Mouse (Mus musculus): ENCODE measurements around the gene Il1rl2. TPM values are rescaled to one million over a fixed set of nuclear protein-coding genes. Genes with fewer than 3 reads are reported as not detected.

The Il1rl2 gene
- polyA plus RNA-seq, 1 experiment from 2014 or later: 4.4 TPM

GRCm38 (mm10) chr1:40359731-40360130, 35.3 kb downstream of the Il1rl2 start:
- H3K9me3 ChIP-seq (ENCODE audit: control insufficient read depth, low read length): no peaks in the 10 kb centered on the region
- H3K4me2 ChIP-seq (ENCODE audit: low read depth, low read length): no peak overlapping the region
- H3K4me1 ChIP-seq (ENCODE audit: control insufficient read depth, insufficient read depth, low read length): no peaks in the 10 kb centered on the region
- no peaks in the 10 kb centered on the region for H3K36me3 ChIP-seq (ENCODE audit: control insufficient read depth, insufficient read depth, low read length)
- no peaks in the 10 kb centered on the region for H3K27me3 ChIP-seq (replicated peaks; ENCODE audit: control insufficient read depth, insufficient read depth, low read length)
- ATAC-seq: no peak
- no peak overlapping the region for H3K27ac ChIP-seq (ENCODE audit: low read length)
- no peak overlapping the region for H3K4me3 ChIP-seq (ENCODE audit: low read length)
- no peak overlapping the region for H3K9ac ChIP-seq (ENCODE audit: low read depth, low read length)
- WGBS: 45% methylated on average over 2 of the region's 2 CpGs

- 70% methylated on average over 7 of the region's 7 CpGs for WGBS
These were observed 36.6 kb downstream of the Il1rl2 start for GRCm38 (mm10) chr1:40360969-40361368.

GRCm38 (mm10) chr1:40361596-40361995, 37.2 kb downstream of the Il1rl2 start:
- H3K4me1 ChIP-seq (ENCODE audit: control insufficient read depth, insufficient read depth, low read length): no peaks in the 10 kb centered on the region
- no peak overlapping the region for H3K27ac ChIP-seq (ENCODE audit: low read length)
- no peak overlapping the region for H3K9ac ChIP-seq (ENCODE audit: low read depth, low read length)
- no peak overlapping the region for H3K4me2 ChIP-seq (ENCODE audit: low read depth, low read length)
- H3K9me3 ChIP-seq (ENCODE audit: control insufficient read depth, low read length): no peaks in the 10 kb centered on the region
- no peaks in the 10 kb centered on the region for H3K36me3 ChIP-seq (ENCODE audit: control insufficient read depth, insufficient read depth, low read length)
- no peak for ATAC-seq
- WGBS: 48% methylated on average over 1 of the region's 1 CpGs
- H3K4me3 ChIP-seq (ENCODE audit: low read length): no peak overlapping the region
- H3K27me3 ChIP-seq (replicated peaks; ENCODE audit: control insufficient read depth, insufficient read depth, low read length): no peaks in the 10 kb centered on the region

More at GRCm38 (mm10) chr1:40360969-40361368, 36.6 kb downstream of the Il1rl2 start:
- Histone ChIP-seq H3K9ac (ENCODE audit: low read depth, low read length) (no peak overlapping the region), H3K9me3 (ENCODE audit: control insufficient read depth, low read length) (no peaks in the 10 kb centered on the region), H3K27me3 (replicated peaks; ENCODE audit: control insufficient read depth, insufficient read depth, low read length) (no peaks in the 10 kb centered on the region), H3K4me2 (ENCODE audit: low read depth, low read length) (no peak overlapping the region), H3K36me3 (ENCODE audit: control insufficient read depth, insufficient read depth, low read length) (no peaks in the 10 kb centered on the region), H3K4me3 (ENCODE audit: low read length) (no peak overlapping the region), H3K27ac (ENCODE audit: low read length) (no peak overlapping the region), H3K4me1 (ENCODE audit: control insufficient read depth, insufficient read depth, low read length) (no peaks in the 10 kb centered on the region)
- ATAC-seq: no peak

- no peak for ATAC-seq
- no peak overlapping the region for H3K27ac ChIP-seq (ENCODE audit: low read length)
These were observed 38.4 kb downstream of the Il1rl2 start for GRCm38 (mm10) chr1:40362784-40363183.

GRCm38 (mm10) chr1:40372951-40373350, 48.5 kb downstream of the Il1rl2 start:
- Histone ChIP-seq H3K9me3 (ENCODE audit: control insufficient read depth, low read length) (no peaks in the 10 kb centered on the region), H3K4me2 (ENCODE audit: low read depth, low read length) (no peak overlapping the region), H3K9ac (ENCODE audit: low read depth, low read length) (no peak overlapping the region), H3K27ac (ENCODE audit: low read length) (no peak overlapping the region), H3K4me1 (ENCODE audit: control insufficient read depth, insufficient read depth, low read length) (no peaks in the 10 kb centered on the region), H3K27me3 (replicated peaks; ENCODE audit: control insufficient read depth, insufficient read depth, low read length) (no peaks in the 10 kb centered on the region), H3K36me3 (ENCODE audit: control insufficient read depth, insufficient read depth, low read length) (no peaks in the 10 kb centered on the region), H3K4me3 (ENCODE audit: low read length) (no peak overlapping the region)
- ATAC-seq: no peak
- 57% methylated on average over 3 of the region's 3 CpGs for WGBS

More at GRCm38 (mm10) chr1:40362784-40363183, 38.4 kb downstream of the Il1rl2 start:
- WGBS: 72% methylated on average over 11 of the region's 11 CpGs
- no peaks in the 10 kb centered on the region for H3K27me3 ChIP-seq (replicated peaks; ENCODE audit: control insufficient read depth, insufficient read depth, low read length)
- no peaks in the 10 kb centered on the region for H3K4me1 ChIP-seq (ENCODE audit: control insufficient read depth, insufficient read depth, low read length)
- H3K4me2 ChIP-seq (ENCODE audit: low read depth, low read length): no peak overlapping the region
- no peak overlapping the region for H3K4me3 ChIP-seq (ENCODE audit: low read length)
- no peaks in the 10 kb centered on the region for H3K36me3 ChIP-seq (ENCODE audit: control insufficient read depth, insufficient read depth, low read length)
- no peak overlapping the region for H3K9ac ChIP-seq (ENCODE audit: low read depth, low read length)
- no peaks in the 10 kb centered on the region for H3K9me3 ChIP-seq (ENCODE audit: control insufficient read depth, low read length)

- ATAC-seq: no peak
- no peaks in the 10 kb centered on the region for H3K36me3 ChIP-seq (ENCODE audit: control insufficient read depth, insufficient read depth, low read length)
- H3K4me2 ChIP-seq (ENCODE audit: low read depth, low read length): no peak overlapping the region
- no peak overlapping the region for H3K9ac ChIP-seq (ENCODE audit: low read depth, low read length)
- no peak overlapping the region for H3K27ac ChIP-seq (ENCODE audit: low read length)
- H3K27me3 ChIP-seq (replicated peaks; ENCODE audit: control insufficient read depth, insufficient read depth, low read length): no peaks in the 10 kb centered on the region
- no peaks in the 10 kb centered on the region for H3K9me3 ChIP-seq (ENCODE audit: control insufficient read depth, low read length)
- no peak overlapping the region for H3K4me3 ChIP-seq (ENCODE audit: low read length)
- H3K4me1 ChIP-seq (ENCODE audit: control insufficient read depth, insufficient read depth, low read length): no peaks in the 10 kb centered on the region
- 56% methylated on average over 4 of the region's 4 CpGs for WGBS
These were observed 50.7 kb downstream of the Il1rl2 start for GRCm38 (mm10) chr1:40375148-40375547.

- no peak overlapping the region for H3K4me3 ChIP-seq (ENCODE audit: low read length)
- no peaks in the 10 kb centered on the region for H3K9me3 ChIP-seq (ENCODE audit: control insufficient read depth, low read length)
- no peak overlapping the region for H3K9ac ChIP-seq (ENCODE audit: low read depth, low read length)
- no peaks in the 10 kb centered on the region for H3K36me3 ChIP-seq (ENCODE audit: control insufficient read depth, insufficient read depth, low read length)
- WGBS: 46% methylated on average over 7 of the region's 7 CpGs
- ATAC-seq: no peak
- no peaks in the 10 kb centered on the region for H3K27me3 ChIP-seq (replicated peaks; ENCODE audit: control insufficient read depth, insufficient read depth, low read length)
- no peak overlapping the region for H3K4me2 ChIP-seq (ENCODE audit: low read depth, low read length)
- no peaks in the 10 kb centered on the region for H3K4me1 ChIP-seq (ENCODE audit: control insufficient read depth, insufficient read depth, low read length)
- H3K27ac ChIP-seq (ENCODE audit: low read length): no peak overlapping the region
These were observed 52.3 kb downstream of the Il1rl2 start for GRCm38 (mm10) chr1:40376745-40377144.

GRCm38 (mm10) chr1:40378794-40379193, 54.4 kb downstream of the Il1rl2 start:
- no peak overlapping the region for H3K4me3 ChIP-seq (ENCODE audit: low read length)
- H3K27ac ChIP-seq (ENCODE audit: low read length): no peak overlapping the region
- no peaks in the 10 kb centered on the region for H3K4me1 ChIP-seq (ENCODE audit: control insufficient read depth, insufficient read depth, low read length)
- H3K4me2 ChIP-seq (ENCODE audit: low read depth, low read length): no peak overlapping the region
- no peaks in the 10 kb centered on the region for H3K36me3 ChIP-seq (ENCODE audit: control insufficient read depth, insufficient read depth, low read length)
- no peaks in the 10 kb centered on the region for H3K9me3 ChIP-seq (ENCODE audit: control insufficient read depth, low read length)
- ATAC-seq: no peak
- H3K27me3 ChIP-seq (replicated peaks; ENCODE audit: control insufficient read depth, insufficient read depth, low read length): no peaks in the 10 kb centered on the region
- H3K9ac ChIP-seq (ENCODE audit: low read depth, low read length): no peak overlapping the region
- 16% methylated on average over 8 of the region's 8 CpGs for WGBS

- no peak overlapping the region for H3K9ac ChIP-seq (ENCODE audit: low read depth, low read length)
- H3K27ac ChIP-seq (ENCODE audit: low read length): no peak overlapping the region
- no peaks in the 10 kb centered on the region for H3K27me3 ChIP-seq (replicated peaks; ENCODE audit: control insufficient read depth, insufficient read depth, low read length)
- H3K9me3 ChIP-seq (ENCODE audit: control insufficient read depth, low read length): no peaks in the 10 kb centered on the region
- no peak overlapping the region for H3K4me3 ChIP-seq (ENCODE audit: low read length)
- H3K4me2 ChIP-seq (ENCODE audit: low read depth, low read length): no peak overlapping the region
- 56% methylated on average over 6 of the region's 6 CpGs for WGBS
- no peaks in the 10 kb centered on the region for H3K36me3 ChIP-seq (ENCODE audit: control insufficient read depth, insufficient read depth, low read length)
- no peaks in the 10 kb centered on the region for H3K4me1 ChIP-seq (ENCODE audit: control insufficient read depth, insufficient read depth, low read length)
- no peak for ATAC-seq
These were observed 55.7 kb downstream of the Il1rl2 start for GRCm38 (mm10) chr1:40380111-40380510.

GRCm38 (mm10) chr1:40380990-40381389, 56.6 kb downstream of the Il1rl2 start:
- Histone ChIP-seq H3K4me1 (ENCODE audit: control insufficient read depth, insufficient read depth, low read length) (no peaks in the 10 kb centered on the region), H3K4me2 (ENCODE audit: low read depth, low read length) (no peak overlapping the region), H3K36me3 (ENCODE audit: control insufficient read depth, insufficient read depth, low read length) (no peaks in the 10 kb centered on the region), H3K27ac (ENCODE audit: low read length) (no peak overlapping the region), H3K9ac (ENCODE audit: low read depth, low read length) (no peak overlapping the region), H3K4me3 (ENCODE audit: low read length) (no peak overlapping the region), H3K9me3 (ENCODE audit: control insufficient read depth, low read length) (no peaks in the 10 kb centered on the region), H3K27me3 (replicated peaks; ENCODE audit: control insufficient read depth, insufficient read depth, low read length) (no peaks in the 10 kb centered on the region)
- WGBS: 82% methylated on average over 11 of the region's 11 CpGs
- ATAC-seq: no peak
